Comparison of ENCODE assay signal across 8 mouse cellular contexts in the genomic region with DNA sequence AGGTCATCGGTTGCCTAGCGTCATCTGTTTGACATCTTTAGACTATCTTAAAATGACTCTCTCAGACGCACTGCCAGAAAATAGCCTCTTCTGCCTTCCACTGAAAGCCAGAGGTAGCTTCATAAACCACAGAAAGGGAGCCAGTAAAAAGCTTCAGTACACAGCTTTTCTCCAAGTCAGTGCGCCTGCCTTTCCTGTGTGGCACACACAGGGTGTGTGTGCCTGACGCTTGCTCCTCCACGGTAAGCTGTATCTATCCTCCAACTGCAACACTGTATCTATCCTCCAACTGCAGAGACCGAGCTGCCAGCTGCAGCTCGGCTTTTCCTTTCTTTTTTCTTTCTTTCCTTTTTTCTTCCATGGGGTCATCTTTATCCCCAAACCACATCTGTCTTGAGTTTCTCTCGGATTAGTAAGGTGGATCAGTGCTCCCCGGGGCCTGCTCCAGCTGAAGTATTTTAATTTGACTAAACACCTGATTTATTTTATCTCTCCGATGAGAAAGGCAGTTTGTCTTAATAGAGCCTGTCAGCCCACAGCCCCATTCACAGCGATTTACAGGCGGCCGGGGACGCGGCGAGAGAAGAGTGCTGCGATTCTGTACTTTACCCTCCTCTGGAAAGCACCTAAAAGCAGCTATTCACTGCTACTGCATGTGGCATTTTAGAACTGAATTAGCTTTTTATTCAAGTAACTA.
DNase-seq lines count a peak whose midpoint lies in the region; ATAC-seq and TF ChIP-seq lines count a peak whose summit lies in the region.

No protein-coding gene starts in this region.

- no peak for TF ChIP-seq CTCF in small intestine, adult 2 months (IDR thresholded peaks at IDR 0.05; ENCODE audit: extremely low read depth, insufficient read length, insufficient replicate concordance, low read depth, low read length)

- peaks cover 37% of the 10 kb centered on the region for H3K4me1 ChIP-seq in forebrain, embryonic 14.5 days (ENCODE audit: control insufficient read depth, insufficient read depth, low read length)
- peaks cover 12% of the 10 kb centered on the region; the same call in 1 of the 2 replicates for H3K4me1 ChIP-seq in limb, embryonic 11.5 days (ENCODE audit: control insufficient read depth, insufficient read depth, low read length)
- H3K4me1 ChIP-seq in small intestine, adult 2 months (ENCODE audit: control insufficient read depth, insufficient read depth, insufficient read length, low read length) = peaks cover 10% of the 10 kb centered on the region; the same call in 1 of the 2 replicates

- 11% methylated on average over 18 of the region's 18 CpGs for WGBS in forebrain, embryonic 14.5 days
- 9% methylated on average over 18 of the region's 18 CpGs for whole genome bisulfite sequencing in limb, embryonic 11.5 days
- WGBS in small intestine, adult 2 months = 22% methylated on average over 18 of the region's 18 CpGs

- peak overlapping the region; percentile 57 for H3K4me2 ChIP-seq in forebrain, embryonic 14.5 days (ENCODE audit: low read length)
- peak overlapping the region; percentile 33; the same call in 1 of the 2 replicates for H3K4me2 ChIP-seq in limb, embryonic 11.5 days (ENCODE audit: low read depth, severe bottlenecking)

- no peaks in the 10 kb centered on the region for H3K9me3 ChIP-seq in forebrain, embryonic 14.5 days (replicated peaks; ENCODE audit: control insufficient read depth, low read length)
- H3K9me3 ChIP-seq in limb, embryonic 11.5 days (ENCODE audit: control insufficient read depth, low read length) = no peaks in the 10 kb centered on the region

- H3K27me3 ChIP-seq in forebrain, embryonic 14.5 days (replicated peaks; ENCODE audit: control insufficient read depth, insufficient read depth, low read length) = no peaks in the 10 kb centered on the region
- no peaks in the 10 kb centered on the region for H3K27me3 ChIP-seq in limb, embryonic 11.5 days (ENCODE audit: control insufficient read depth, insufficient read depth, low read length)
- no peaks in the 10 kb centered on the region for H3K27me3 ChIP-seq in small intestine, adult 2 months (ENCODE audit: control insufficient read depth, insufficient read depth, low read length)

- TF ChIP-seq POLR2A in small intestine, adult 2 months (IDR thresholded peaks at IDR 0.05; ENCODE audit: low read depth, low read length) = no peak

- DNase-seq in left cerebral cortex, postnatal 14 days (ENCODE audit: low spot score in 2 of 2) = peak; percentile 14 to 18
- DNase-seq in left cerebral cortex, postnatal 36 days (ENCODE audit: low spot score in 2 of 2) = no peak
- DNase-seq in forebrain, embryonic 14.5 days (ENCODE audit: low spot score) = peak; percentile 54
- DNase-seq in limb, embryonic 11.5 days (ENCODE audit: low spot score) = peak; percentile 59
- DNase-seq in ovary, adult 18-20 months (ENCODE audit: low spot score) = no peak
- DNase-seq in adrenal gland, adult 8-10 months = no peak
- DNase-seq in cerebellum, adult 8-10 months = no peak

- 0 out of 2 replicates have a peak overlapping the region, but pooled peaks have one; percentile 44 for H3K27ac ChIP-seq in forebrain, embryonic 14.5 days (ENCODE audit: low read depth, low read length)
- H3K27ac ChIP-seq in limb, embryonic 11.5 days (replicated peaks; ENCODE audit: low read depth, low read length) = no peak overlapping the region
- H3K27ac ChIP-seq in small intestine, adult 2 months (ENCODE audit: insufficient read depth, low read depth, low read length) = no peak overlapping the region

- H3K9ac ChIP-seq in forebrain, embryonic 14.5 days (ENCODE audit: low read length) = peak overlapping the region; percentile 38; the same call in 1 of the 2 replicates
- H3K9ac ChIP-seq in limb, embryonic 11.5 days (ENCODE audit: low read length) = no peak overlapping the region

- peak; percentile 50; the same call in 1 of the 2 replicates for ATAC-seq in forebrain, embryonic 14.5 days
- no peak for ATAC-seq in limb, embryonic 11.5 days (ENCODE audit: insufficient number of reproducible peaks, low FRiP score, low TSS enrichment, low read depth)

- intact Hi-C loops in left cerebral cortex, postnatal 14 days (cut with DNase I) = loop anchor here (5.0 kb wide), 1 partner anchor 365 kb away; no protein-coding TSS in a partner anchor
- intact Hi-C loops in left cerebral cortex, postnatal 36 days (cut with DNase I) = no loop called here

- peak overlapping the region; percentile 26 for H3K4me3 ChIP-seq in forebrain, embryonic 14.5 days (ENCODE audit: low read depth, low read length)
- H3K4me3 ChIP-seq in limb, embryonic 11.5 days (ENCODE audit: low read depth, low read length) = no peak overlapping the region
- peak overlapping the region; percentile 36 for H3K4me3 ChIP-seq in small intestine, adult 2 months (ENCODE audit: low read depth, low read length)

- no peaks in the 10 kb centered on the region for H3K36me3 ChIP-seq in forebrain, embryonic 14.5 days (ENCODE audit: control insufficient read depth, insufficient read depth, low read length)
- no peaks in the 10 kb centered on the region for H3K36me3 ChIP-seq in limb, embryonic 11.5 days (ENCODE audit: control insufficient read depth, insufficient read depth, low read length)
- no peaks in the 10 kb centered on the region for H3K36me3 ChIP-seq in small intestine, adult 2 months (ENCODE audit: control insufficient read depth, insufficient read depth, low read length)

Comparison
In these comparisons a context has a peak if more than half of its experiments do, and no peak if none do; other contexts are left out.
1. DNase-seq: peak in left cerebral cortex, postnatal 14 days (2 of 2), forebrain, embryonic 14.5 days (single experiment) and limb, embryonic 11.5 days (single experiment); none in left cerebral cortex, postnatal 36 days (0 of 2), ovary, adult 18-20 months (single experiment), adrenal gland, adult 8-10 months (single experiment) and cerebellum, adult 8-10 months (single experiment).